Mouse (Mus musculus): ENCODE results near the gene Asic2. TPM values are rescaled to one million over a fixed set of nuclear protein-coding genes. Genes with fewer than 3 reads are reported as not detected.

The Asic2 gene
- total RNA-seq, 2 experiments from 2014 or later: 78.0 to 80.2 TPM

DNA sequence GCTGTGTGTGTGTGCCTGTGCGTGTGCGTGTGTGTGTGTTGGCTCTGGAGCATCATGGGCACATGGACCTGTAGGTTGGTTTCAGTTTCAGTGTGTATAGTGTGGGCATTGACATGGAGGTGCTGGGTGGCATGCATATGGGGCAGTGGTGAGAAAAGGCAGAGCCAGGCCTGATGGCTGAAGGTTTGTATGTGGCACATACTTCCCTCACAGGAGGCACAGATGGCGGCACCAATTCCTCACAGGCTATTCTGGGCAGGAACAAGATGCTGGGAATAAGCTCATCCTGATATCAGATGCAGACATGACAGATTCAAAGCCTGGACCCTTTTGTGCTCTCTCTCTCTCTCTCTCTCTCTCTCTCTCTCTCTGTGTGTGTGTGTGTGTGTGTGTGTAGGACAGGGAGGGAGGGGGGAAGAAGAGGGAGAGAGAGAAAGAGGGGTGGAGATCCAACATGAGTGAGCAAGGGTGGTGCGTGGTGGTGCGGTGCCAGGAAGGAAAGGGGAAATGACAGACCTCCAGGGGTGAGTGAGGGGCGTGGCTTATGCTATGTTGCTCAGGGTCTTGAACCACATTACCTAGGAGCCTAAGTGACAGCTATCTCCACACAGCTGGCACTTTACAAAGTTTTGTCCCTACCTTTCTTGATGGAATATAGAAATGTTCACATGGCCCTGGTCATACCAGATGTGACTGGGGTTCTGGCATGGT lies 1083.6 kb downstream of the Asic2 start:
- DNase-seq (ENCODE audit: low spot score in 2 of 2): peak; percentile 34 to 68

DNA sequence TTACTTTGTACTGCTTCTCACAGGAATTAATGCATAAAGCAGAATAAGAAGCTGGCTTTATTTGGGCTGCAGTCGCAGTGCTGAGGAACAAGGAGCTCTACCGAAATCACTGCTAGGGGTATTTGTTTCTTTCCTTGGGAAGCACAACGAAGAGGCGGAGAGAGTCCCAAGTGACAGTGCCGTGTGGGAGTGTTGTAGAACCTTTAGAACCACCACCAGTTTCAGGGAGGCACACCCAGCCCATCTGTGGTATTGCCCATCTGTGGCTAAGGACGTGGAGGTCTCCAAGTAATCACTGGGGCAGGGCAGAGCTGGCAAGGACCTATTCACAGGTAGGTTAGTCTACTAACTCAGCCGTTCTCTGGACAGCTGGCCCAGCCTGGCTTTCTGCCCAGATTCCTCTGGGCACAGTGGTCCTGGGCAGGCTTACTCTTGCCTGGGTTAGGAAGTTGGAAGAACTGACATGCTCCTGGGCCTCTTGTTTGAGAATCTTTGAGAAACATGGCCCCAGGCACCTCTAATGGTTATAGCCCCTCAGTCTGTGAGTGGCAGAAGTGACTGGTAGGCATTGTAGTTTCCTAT lies 1085.9 kb downstream of the Asic2 start:
- intact Hi-C loops (cut with DNase I): no loop called here
- DNase-seq (ENCODE audit: low spot score in 2 of 2): peak in 1 of 2 experiments; percentile 69

More for the DNA sequence above, 1083.6 kb downstream of the Asic2 start:
- intact Hi-C loops (cut with DNase I): loop anchor here (5.0 kb wide), 1 partner anchor 628 kb away; no protein-coding TSS in a partner anchor

GRCm38 (mm10) chr11:80878026-80878425 lies 1090.2 kb downstream of the Asic2 start:
- DNase-seq (ENCODE audit: low spot score in 2 of 2): no peak
- intact Hi-C loops (cut with DNase I): no loop called here

DNA sequence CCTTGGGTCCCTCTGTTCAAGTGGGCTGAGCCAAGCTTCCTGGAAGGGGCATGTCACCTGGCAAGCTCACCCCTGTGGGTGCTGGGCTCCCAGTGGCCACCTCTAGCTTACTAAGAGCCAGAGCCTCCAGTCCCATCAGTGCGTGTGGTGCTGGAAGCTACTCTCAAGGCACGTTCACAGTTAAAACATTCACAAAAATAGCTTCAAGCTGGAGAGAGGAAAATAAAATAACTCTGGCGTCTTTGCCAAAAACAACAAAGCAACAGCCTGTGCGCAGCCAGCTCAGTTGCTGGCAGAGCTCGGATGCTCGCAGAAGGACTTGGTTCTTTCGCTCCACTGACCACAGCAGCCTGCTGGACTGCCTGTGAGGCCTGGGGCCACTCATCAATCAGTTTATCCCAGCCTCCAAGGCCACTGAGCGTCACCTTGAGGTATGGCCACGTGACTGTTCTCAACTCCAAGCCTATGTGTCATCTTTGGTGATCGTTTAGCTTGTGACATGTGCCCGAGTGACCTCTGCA lies 1091.1 kb downstream of the Asic2 start:
- intact Hi-C loops (cut with DNase I): no loop called here
- peak; percentile 46 to 63 for DNase-seq (ENCODE audit: low spot score in 2 of 2)

- DNase-seq (ENCODE audit: low spot score in 2 of 2): no peak
- intact Hi-C loops (cut with DNase I): no loop called here
Observed at GRCm38 (mm10) chr11:80872509-80873474, 1095.5 kb downstream of the Asic2 start.

GRCm38 (mm10) chr11:80868039-80868438 lies 1100.2 kb downstream of the Asic2 start:
- intact Hi-C loops (cut with DNase I): no loop called here
- DNase-seq (ENCODE audit: low spot score in 2 of 2): no peak

- intact Hi-C loops (cut with DNase I): no loop called here
- DNase-seq (ENCODE audit: low spot score in 2 of 2): no peak
Observed at GRCm38 (mm10) chr11:80862941-80863340, 1105.3 kb downstream of the Asic2 start.

DNA sequence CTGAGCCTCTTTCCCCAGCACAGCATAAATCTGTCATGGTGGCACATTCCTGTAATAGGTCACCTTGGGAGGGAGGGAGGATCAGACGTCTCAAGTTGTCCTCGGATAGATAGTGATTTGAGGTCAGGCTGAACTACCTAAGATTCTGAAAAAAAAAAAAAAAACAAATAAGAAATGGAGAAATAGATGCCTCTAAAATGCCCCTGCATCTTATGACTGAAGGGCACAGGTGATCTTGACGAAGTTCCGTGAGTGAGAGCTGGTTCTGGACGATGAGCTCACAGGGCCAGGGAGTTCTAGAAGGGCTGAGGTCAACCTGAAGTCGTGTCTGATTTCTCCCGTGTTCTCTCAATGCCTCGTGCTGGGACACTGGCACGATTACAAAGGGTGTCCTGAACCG lies 1110.2 kb downstream of the Asic2 start, which contains the start of gene Spaca3:
Gene Spaca3 (plus strand): TSS at position 301 of the 400 bp plus-strand sequence.
- DNase-seq (ENCODE audit: low spot score in 2 of 2): no peak
- intact Hi-C loops (cut with DNase I): no loop called here

DNA sequence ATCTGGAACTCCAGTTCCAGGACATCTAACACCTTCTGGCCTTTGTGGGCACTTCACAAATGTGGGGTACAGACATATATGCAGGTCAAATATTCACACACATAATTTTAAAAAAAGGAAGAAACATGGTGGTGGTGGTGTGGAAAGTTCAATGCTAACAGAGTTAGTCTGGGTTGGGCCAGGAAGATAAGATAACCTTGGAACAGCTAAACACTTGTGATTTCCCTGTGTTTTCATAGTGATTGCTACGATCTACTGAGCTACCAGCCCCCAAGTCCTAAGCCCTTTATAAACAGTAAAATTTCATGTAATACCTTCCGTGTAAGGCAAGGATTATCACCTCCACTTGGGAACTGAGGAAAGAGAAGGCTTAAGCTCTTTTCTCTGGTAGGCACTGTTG lies 1111.4 kb downstream of the Asic2 start:
- intact Hi-C loops (cut with DNase I): no loop called here
- DNase-seq (ENCODE audit: low spot score in 2 of 2): no peak

DNA sequence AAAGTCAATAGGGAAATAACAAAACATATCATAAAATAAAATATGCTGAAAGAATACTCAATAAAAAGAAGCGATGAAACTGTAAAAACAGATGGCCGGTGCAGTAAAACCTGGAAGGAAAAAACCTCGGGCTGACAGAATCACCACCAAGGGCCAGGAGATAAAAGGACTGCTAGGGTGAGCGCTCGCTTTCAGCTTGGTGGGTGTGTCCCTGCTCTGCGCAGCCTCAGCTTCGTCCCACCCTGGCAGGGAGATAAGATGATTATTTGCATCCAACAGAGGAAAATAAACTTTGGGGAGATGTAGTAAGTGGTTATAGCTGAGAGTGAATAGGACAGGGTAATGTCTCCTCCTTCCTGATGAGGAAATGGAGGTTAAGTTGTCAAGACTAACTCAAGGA lies 1113.3 kb downstream of the Asic2 start:
- intact Hi-C loops (cut with DNase I): no loop called here
- DNase-seq (ENCODE audit: low spot score in 2 of 2): no peak

GRCm38 (mm10) chr11:80854430-80854829 lies 1113.8 kb downstream of the Asic2 start:
- DNase-seq (ENCODE audit: low spot score in 2 of 2): no peak
- intact Hi-C loops (cut with DNase I): no loop called here

- peak in 1 of 2 experiments; percentile 17 for DNase-seq (ENCODE audit: low spot score in 2 of 2)
- intact Hi-C loops (cut with DNase I): no loop called here
Observed at GRCm38 (mm10) chr11:80853014-80853413, 1115.2 kb downstream of the Asic2 start.

GRCm38 (mm10) chr11:80851859-80852258 lies 1116.4 kb downstream of the Asic2 start:
- intact Hi-C loops (cut with DNase I): no loop called here
- no peak for DNase-seq (ENCODE audit: low spot score in 2 of 2)

DNA sequence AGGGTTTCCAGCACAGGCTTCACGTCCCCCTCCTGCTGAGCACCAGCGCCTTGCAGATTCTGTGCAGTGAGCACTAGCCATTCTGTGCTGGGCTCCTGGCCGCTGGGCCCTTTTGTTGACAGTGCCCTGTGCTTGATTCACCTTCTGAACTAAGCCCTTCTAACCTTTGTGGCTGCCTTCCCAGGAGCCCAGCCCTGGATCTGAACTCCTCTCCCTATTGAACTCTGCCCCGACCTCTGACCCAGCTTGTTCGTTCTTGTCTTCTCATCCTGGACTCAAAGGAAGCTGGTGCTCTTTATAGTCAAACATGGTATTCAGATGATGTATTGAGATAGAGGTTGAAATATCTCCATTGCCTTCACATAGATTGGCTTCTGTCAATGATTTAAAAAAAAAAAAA lies 1120.1 kb downstream of the Asic2 start:
- DNase-seq (ENCODE audit: low spot score in 2 of 2): no peak
- intact Hi-C loops (cut with DNase I): no loop called here

DNA sequence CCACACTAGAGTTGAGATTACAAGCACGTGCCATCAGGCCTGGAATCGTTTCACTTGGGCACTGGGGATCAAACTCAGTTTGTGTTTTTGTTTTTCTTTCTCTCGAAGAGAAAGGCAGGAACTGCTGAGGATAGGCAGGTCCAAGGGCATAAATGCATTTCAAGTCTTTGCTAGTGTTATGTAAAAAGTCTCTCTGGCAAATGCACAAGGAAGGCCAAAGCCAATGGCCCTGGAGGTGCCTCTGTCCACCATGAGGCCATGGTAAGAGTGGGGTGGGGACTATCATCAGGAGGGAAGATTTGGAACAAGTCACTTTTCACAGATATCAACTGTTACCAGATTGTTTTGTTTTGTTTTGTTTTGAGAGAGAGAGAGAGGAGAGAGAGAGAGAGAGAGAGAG lies 1122.1 kb downstream of the Asic2 start:
- no peak for DNase-seq (ENCODE audit: low spot score in 2 of 2)
- intact Hi-C loops (cut with DNase I): no loop called here

DNA sequence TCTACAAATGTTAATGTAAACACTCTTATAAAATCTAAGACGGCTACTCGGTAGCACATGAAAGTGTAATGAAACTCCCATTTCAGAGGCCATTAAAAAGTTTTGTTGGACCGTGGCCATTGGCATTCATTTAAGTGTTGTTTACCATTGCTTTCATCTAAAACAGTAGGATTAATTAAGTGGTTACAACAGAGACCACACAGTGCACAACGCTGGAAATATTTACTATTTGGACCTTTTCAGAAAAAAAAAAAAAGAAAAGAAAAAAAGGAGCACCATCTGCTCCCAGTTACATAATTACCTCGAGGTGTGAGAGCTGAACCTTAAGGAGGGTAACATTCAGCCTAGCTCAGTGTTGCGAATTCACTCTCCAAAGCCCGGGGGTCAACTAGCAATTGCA lies 1122.8 kb downstream of the Asic2 start:
- DNase-seq (ENCODE audit: low spot score in 2 of 2): no peak
- intact Hi-C loops (cut with DNase I): no loop called here

GRCm38 (mm10) chr11:80843435-80843834 lies 1124.8 kb downstream of the Asic2 start:
- intact Hi-C loops (cut with DNase I): no loop called here
- DNase-seq (ENCODE audit: low spot score in 2 of 2): no peak

GRCm38 (mm10) chr11:80838724-80839123 lies 1129.5 kb downstream of the Asic2 start:
- DNase-seq (ENCODE audit: low spot score in 2 of 2): no peak
- intact Hi-C loops (cut with DNase I): no loop called here

GRCm38 (mm10) chr11:80835841-80836240 lies 1132.4 kb downstream of the Asic2 start:
- intact Hi-C loops (cut with DNase I): no loop called here
- no peak for DNase-seq (ENCODE audit: low spot score in 2 of 2)

DNA sequence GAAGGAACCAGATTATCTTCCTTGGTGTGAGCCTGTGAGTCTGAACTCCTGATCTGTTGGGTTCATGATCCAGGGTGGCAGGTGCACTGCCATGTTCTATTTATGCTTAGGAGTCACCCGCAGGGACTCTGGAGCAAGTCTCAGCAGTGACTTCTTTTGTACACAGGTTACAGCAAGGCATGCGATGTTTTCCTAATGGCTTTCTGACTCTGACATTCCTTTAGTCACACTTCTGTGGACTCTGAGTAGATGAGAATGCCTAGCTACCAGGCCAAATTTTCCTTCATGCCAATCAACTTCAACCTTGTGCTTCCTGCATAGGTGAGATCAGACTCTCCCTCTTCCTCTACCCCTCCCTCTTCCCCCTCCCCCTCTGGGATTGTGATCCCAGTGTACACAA lies 1132.9 kb downstream of the Asic2 start:
- DNase-seq (ENCODE audit: low spot score in 2 of 2): no peak
- intact Hi-C loops (cut with DNase I): no loop called here
